Mouse (Mus musculus) cerebellum, adult 2 months (tissue): ENCODE data around the gene Tln1. TPM values are rescaled to one million over a fixed set of nuclear protein-coding genes. Genes with fewer than 3 reads are reported as not detected.

Experiments used
- DNase-seq, 2 experiments: peaks; one replicate each; pipeline ENCODE4 v3.0.0; 2021
- H3K27ac ChIP-seq: fragments of 200-500 bp; 2 replicates; pipeline ENCODE4 v1.5.1; 2012; ENCODE audit warnings: low read length, control low read depth, inconsistent platforms; ENCODE audit not compliant: insufficient read depth
- H3K27me3 ChIP-seq: fragments of 200-500 bp; 2 replicates; pipeline ENCODE4 v1.6.1; 2012; ENCODE audit warnings: inconsistent platforms, mild to moderate bottlenecking, low read length, moderate library complexity; ENCODE audit not compliant: control insufficient read depth, insufficient read depth
- H3K4me1 ChIP-seq: fragments of 200-500 bp; 2 replicates; pipeline ENCODE4 v1.6.1; 2011; ENCODE audit warnings: low read length; ENCODE audit not compliant: control insufficient read depth, insufficient read depth
- H3K4me3 ChIP-seq: fragments of 200-500 bp; replicated peaks from 2 replicates; pipeline ENCODE3; 2011; ENCODE audit warnings: mild to moderate bottlenecking, low read depth, low read length, control low read depth; ENCODE audit not compliant: insufficient read depth
- CTCF ChIP-seq: fragments of 200-500 bp; IDR thresholded peaks from 2 replicates; pipeline ENCODE4 v1.5.1; 2011; ENCODE audit warnings: low read depth, mild to moderate bottlenecking, control low read depth, low read length, moderate library complexity, borderline replicate concordance; ENCODE audit not compliant: insufficient read depth
- POLR2A ChIP-seq: fragments of 200-500 bp; IDR thresholded peaks from 2 replicates; pipeline ENCODE4 v1.6.1; 2011; ENCODE audit warnings: low read length, control low read depth, borderline replicate concordance; ENCODE audit not compliant: insufficient read depth
- WGBS: fragments of 180-500 bp; shearing (Covaris S2); methylation state at CpG from one replicate; pipeline ENCODE4 v1.1.7; 2018; 5-methylcytosine and 5-hydroxymethylcytosine counted together
- polyA plus RNA-seq: library from polyadenylated mRNA; depleted of rRNA; stranded (reverse); fragments of >200 nt; gene quantifications from 2 replicates; pipeline ENCODE4 v1.2.3, GENCODE M21; 2012

Tln1 gene
- polyA plus RNA-seq, 1 experiment, result 48.8 TPM

DNA sequence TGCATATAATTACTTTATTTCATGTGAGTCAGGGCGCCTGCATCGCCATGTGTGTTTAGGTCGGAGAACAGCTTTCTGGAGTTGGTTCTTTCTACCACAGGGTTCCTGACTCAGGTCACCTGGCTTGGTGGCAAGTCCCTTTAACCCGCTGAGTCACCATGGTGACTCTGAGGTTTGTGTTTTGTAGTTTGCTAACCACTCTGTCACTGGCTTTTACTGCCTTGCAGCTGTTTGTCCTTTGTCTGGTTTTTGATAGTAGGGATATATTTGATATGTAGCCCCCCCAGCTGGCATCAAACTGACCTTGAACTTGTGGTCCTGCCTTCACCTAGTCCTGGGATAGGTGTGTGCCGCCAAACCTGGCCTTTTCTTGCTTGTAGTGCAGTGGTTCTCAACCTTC is 19.8 kb upstream of the Tln1 start:
- DNase-seq, result no peak
- H3K4me3 ChIP-seq, result no peak overlapping the region
- H3K4me1 ChIP-seq, result no peaks in the 10 kb centered on the region; the same call in 1 of the 2 replicates
- no peak overlapping the region for H3K27ac ChIP-seq
- TF ChIP-seq CTCF (no peak), POLR2A (no peak)
- WGBS, result 90% methylated on average over 5 of the region's 5 CpGs
- no peaks in the 10 kb centered on the region for H3K27me3 ChIP-seq

DNA sequence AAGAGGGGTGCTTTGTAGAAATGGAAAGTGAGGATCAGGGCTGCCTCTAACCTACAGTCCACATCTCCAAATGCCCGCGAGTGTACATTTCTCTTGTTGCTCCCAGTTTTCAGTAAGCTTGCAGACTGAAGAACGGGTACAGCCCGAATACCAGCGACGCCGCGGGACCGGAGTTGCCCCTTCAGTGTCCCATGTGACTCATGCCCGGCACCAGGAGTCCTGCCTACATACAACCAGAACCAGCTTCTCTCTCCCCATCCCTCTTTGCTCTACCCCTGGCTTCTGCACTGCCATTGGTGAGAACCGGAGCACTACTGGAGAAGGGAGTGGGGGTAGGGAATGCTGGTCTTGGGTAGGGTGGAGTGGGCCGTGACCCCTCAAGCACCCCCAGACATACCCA is 18.9 kb upstream of the Tln1 start:
- Histone ChIP-seq H3K27me3 (no peaks in the 10 kb centered on the region), H3K4me1 (peaks cover 3% of the 10 kb centered on the region), H3K27ac (no peak overlapping the region), H3K4me3 (no peak overlapping the region)
- WGBS, result 94% methylated on average over 12 of the region's 12 CpGs
- TF ChIP-seq POLR2A (no peak), CTCF (no peak)
- DNase-seq, result no peak

DNA sequence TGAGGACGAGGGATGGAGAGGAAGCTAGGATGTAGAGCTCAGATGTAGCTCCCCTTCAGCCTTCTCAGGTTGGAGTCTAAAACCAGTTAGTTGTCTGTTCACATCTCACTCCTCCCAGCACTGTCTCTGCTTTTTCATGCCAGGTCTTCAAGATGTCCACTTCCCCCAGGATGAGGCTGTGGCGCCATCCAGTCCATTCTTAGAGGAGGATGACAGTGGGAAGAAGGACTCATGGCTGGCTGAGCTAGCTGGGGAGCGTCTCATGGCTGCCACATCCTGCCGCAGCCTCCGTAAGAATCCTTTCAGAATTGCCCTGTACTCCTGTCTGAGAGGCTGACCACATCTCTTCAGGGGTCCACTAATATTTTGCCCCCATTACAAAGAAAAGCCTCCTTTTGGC is 18.2 kb upstream of the Tln1 start:
- 94% methylated on average over 5 of the region's 5 CpGs for WGBS
- H3K4me3 ChIP-seq, result no peak overlapping the region
- no peak for TF ChIP-seq POLR2A
- TF ChIP-seq CTCF, result no peak

DNA sequence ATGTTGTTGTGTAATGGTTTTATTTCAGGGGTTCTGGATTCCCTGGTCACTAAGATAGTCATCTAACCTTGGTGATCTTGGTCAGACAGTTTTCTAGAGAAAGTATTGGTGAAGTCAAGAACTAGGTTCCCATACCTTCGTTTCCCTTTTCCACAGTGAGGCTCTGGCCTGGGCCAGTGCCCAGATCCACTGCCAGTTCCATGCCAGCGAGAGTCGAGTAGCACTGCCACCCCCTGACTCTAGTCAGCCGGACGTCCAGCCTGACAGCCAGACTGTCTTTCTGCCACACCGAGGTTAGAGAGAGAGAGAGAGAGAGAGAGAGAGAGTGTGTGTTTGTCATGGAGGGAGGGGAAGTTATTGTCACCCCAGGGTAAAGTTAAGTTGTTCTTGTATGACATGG is 17.2 kb upstream of the Tln1 start:
- Histone ChIP-seq H3K27ac (no peak overlapping the region), H3K4me1 (peaks cover 3% of the 10 kb centered on the region), H3K4me3 (no peak overlapping the region), H3K27me3 (no peaks in the 10 kb centered on the region)
- 9% methylated on average over 6 of the region's 6 CpGs for whole genome bisulfite sequencing
- TF ChIP-seq POLR2A, result no peak
- no peak for TF ChIP-seq CTCF
- DNase-seq, result no peak

More for the DNA sequence above, 18.2 kb upstream of the Tln1 start:
- H3K27ac ChIP-seq, result no peak overlapping the region
- peaks cover 3% of the 10 kb centered on the region for H3K4me1 ChIP-seq
- no peak for DNase-seq
- H3K27me3 ChIP-seq, result no peaks in the 10 kb centered on the region

DNA sequence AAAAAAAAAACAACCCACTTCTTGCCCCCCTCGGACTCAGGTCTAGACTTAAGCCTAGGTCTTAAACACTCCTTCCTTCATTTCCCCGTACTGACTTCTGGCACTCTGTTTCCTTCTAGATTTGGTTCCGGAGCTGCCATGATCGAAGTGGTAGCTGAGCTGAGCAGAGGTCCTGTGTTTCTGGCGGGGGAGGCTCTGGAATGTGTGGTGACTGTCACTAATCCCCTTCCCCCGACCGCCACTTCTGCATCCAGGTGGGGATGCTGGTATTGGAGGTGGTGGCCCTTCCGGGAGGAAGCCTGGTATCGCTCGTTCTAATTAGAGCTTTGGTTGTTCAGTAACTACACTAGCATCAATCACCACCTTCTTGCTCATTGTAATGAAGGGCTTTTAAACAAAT is 16.8 kb upstream of the Tln1 start:
- TF ChIP-seq POLR2A (no peak), CTCF (no peak)
- H3K4me3 ChIP-seq, result peak overlapping the region; percentile 83
- WGBS, result 3% methylated on average over 10 of the region's 10 CpGs
- peak in 1 of 2 experiments; percentile 23 for DNase-seq
- H3K27ac ChIP-seq, result no peak overlapping the region
- no peaks in the 10 kb centered on the region for H3K27me3 ChIP-seq
- H3K4me1 ChIP-seq, result peaks cover 3% of the 10 kb centered on the region

DNA sequence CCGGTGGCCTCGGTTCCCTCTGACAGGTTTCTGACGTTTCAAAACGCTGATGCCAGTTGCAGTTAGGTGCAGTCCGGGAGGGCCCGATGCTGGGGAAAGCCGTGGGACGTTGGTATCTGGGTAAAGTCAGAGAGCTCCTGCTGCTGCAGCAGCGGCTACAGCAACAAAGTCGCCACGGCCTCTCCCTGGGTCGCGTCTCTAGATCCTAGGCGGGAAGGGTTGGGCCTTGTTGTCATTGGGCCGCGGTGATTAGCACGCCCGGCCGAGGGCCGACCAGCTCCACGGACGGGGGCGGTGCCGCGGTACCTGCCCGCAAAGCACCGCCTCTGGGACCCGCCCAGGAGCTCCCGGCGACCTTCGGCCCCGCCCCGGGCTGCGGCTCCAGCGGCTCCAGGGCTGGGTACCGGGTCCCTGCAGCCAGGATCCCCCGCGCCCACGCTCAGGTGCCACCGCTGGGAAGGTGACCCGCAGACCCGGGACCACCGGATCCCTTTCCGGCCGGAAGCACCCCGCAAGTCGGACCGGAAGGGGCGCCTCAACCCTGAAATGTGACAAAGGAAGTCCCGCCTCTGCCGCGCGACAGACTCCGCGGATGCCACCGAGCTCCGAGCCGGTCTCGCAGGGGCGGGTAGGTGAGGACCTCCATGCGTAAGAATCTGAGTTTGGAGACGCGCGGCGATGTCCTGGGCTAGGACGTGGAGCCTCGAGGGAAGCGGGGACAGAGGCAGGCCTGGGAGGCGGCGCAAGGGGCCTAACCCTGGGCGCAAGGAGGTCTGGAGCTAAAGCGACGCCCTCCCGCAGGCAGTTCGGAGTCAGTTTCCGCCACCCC is 16.1 kb upstream of the Tln1 start, which contains the start of the genes Rgp1 and Gba2:
Rgp1 (plus strand) TSS at position 340 of the 829 bp plus-strand sequence.
Gba2 (minus strand) TSS at position 498 of the 829 bp plus-strand sequence.
- Histone ChIP-seq H3K4me1 (peaks cover 3% of the 10 kb centered on the region), H3K4me3 (peak within 1 kb of the TSS; percentile 83), H3K27ac (peak within 1 kb of the TSS; percentile 60), H3K27me3 (no peaks in the 10 kb centered on the region)
- TF ChIP-seq POLR2A, result peak; percentile 82
- TF ChIP-seq CTCF, result no peak
- under 1% methylated on average over 76 of the region's 76 CpGs for WGBS
- DNase-seq, result peak; percentile 91 to 93

DNA sequence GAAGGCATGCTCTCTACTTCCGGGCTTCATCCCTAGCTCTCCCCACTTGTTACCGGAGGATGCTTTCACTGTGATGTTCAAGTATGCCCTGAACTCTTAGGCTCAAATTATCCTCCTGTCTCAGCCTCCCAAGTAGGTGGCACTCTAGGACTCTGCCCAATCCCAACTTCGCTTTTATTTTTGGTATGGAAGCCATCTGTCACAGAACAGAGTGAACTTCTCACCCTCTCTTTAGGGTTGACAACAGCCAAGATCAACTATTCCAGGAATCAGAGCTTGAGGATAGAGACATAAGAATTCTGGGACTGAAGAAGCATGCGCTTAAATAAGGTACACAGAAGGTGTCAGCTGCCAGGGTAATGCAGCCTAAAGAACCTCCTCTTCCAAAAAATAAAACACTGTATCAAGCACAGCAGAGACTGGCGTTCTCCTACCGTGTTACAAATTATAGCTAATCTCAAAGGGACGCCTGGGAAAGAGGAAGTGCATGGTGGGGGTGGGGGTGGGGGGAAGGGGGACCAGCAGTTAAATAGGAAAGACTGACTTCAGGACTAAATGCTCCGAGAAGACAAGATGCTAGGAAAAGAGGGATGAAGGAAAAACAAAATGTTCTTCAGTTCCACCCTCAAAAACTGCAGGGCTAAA is 14.9 kb upstream of the Tln1 start:
- 28% methylated on average over 8 of the region's 8 CpGs for WGBS
- TF ChIP-seq POLR2A, result no peak
- TF ChIP-seq CTCF, result no peak
- Histone ChIP-seq H3K4me1 (peaks cover 3% of the 10 kb centered on the region), H3K27ac (no peak overlapping the region), H3K4me3 (peak overlapping the region; percentile 83), H3K27me3 (no peaks in the 10 kb centered on the region)
- no peak for DNase-seq
